Mouse (Mus musculus): ENCODE measurements at regions not wholly inside any gene's neighbourhood (a gene's known extent, or its start where the extent isn't known, plus 50 kb on each side); places are given as distances from the start of the nearest gene placed in this dataset.
A peak's percentile ranks its signal among the peaks of the same experiment; 100 is the strongest.

GRCm38 (mm10) chr1:185615819-185616429 is 161.3 kb downstream of the Slc30a10 start:
- intact Hi-C loops (cut with DNase I; ENCODE audit: low total_unique reads): no loop called here

GRCm38 (mm10) chr1:185617691-185618090 is 163.0 kb downstream of the Slc30a10 start:
- intact Hi-C loops (cut with DNase I; ENCODE audit: low total_unique reads): no loop called here

More at GRCm38 (mm10) chr1:185615819-185616429, 161.3 kb downstream of the Slc30a10 start:
- no peak for DNase-seq

GRCm38 (mm10) chr1:185619011-185619410 is 164.4 kb downstream of the Slc30a10 start:
- no peak for DNase-seq
- intact Hi-C loops (cut with DNase I; ENCODE audit: low total_unique reads): no loop called here

More at GRCm38 (mm10) chr1:185617691-185618090, 163.0 kb downstream of the Slc30a10 start:
- no peak for DNase-seq

GRCm38 (mm10) chr1:185628401-185628800 is 173.8 kb downstream of the Slc30a10 start:
- intact Hi-C loops (cut with DNase I; ENCODE audit: low total_unique reads): no loop called here
- no peak for DNase-seq

- intact Hi-C loops (cut with DNase I; ENCODE audit: low total_unique reads): no loop called here
- DNase-seq: peak; percentile 30
Measured at GRCm38 (mm10) chr1:185629976-185630375, 175.3 kb downstream of the Slc30a10 start.

- intact Hi-C loops (cut with DNase I; ENCODE audit: low total_unique reads): no loop called here
- DNase-seq: no peak
Measured at GRCm38 (mm10) chr1:185638631-185639030, 184.0 kb downstream of the Slc30a10 start.

GRCm38 (mm10) chr1:185639486-185639885 is 184.8 kb downstream of the Slc30a10 start:
- intact Hi-C loops (cut with DNase I; ENCODE audit: low total_unique reads): no loop called here
- DNase-seq: no peak

- DNase-seq: peak; percentile 30
- intact Hi-C loops (cut with DNase I; ENCODE audit: low total_unique reads): no loop called here
Measured at GRCm38 (mm10) chr1:185644026-185644425, 189.4 kb downstream of the Slc30a10 start.

- DNase-seq: no peak
- intact Hi-C loops (cut with DNase I; ENCODE audit: low total_unique reads): no loop called here
Measured at GRCm38 (mm10) chr1:185648128-185648527, 193.5 kb downstream of the Slc30a10 start.

GRCm38 (mm10) chr1:185648926-185649325 is 194.3 kb downstream of the Slc30a10 start:
- intact Hi-C loops (cut with DNase I; ENCODE audit: low total_unique reads): no loop called here
- DNase-seq: no peak

GRCm38 (mm10) chr1:185650926-185651325 is 196.3 kb downstream of the Slc30a10 start:
- DNase-seq: no peak

GRCm38 (mm10) chr1:185655021-185655420 is 200.4 kb downstream of the Slc30a10 start:
- DNase-seq: no peak
- intact Hi-C loops (cut with DNase I; ENCODE audit: low total_unique reads): no loop called here

More at GRCm38 (mm10) chr1:185650926-185651325, 196.3 kb downstream of the Slc30a10 start:
- intact Hi-C loops (cut with DNase I; ENCODE audit: low total_unique reads): no loop called here

GRCm38 (mm10) chr1:185655461-185655860 is 200.8 kb downstream of the Slc30a10 start:
- no peak for DNase-seq
- intact Hi-C loops (cut with DNase I; ENCODE audit: low total_unique reads): no loop called here

- DNase-seq: no peak
- intact Hi-C loops (cut with DNase I; ENCODE audit: low total_unique reads): no loop called here
Measured at GRCm38 (mm10) chr1:185657286-185657685, 202.6 kb downstream of the Slc30a10 start.

- intact Hi-C loops (cut with DNase I; ENCODE audit: low total_unique reads): no loop called here
- no peak for DNase-seq
Measured at GRCm38 (mm10) chr1:185659476-185659875, 204.8 kb downstream of the Slc30a10 start.

GRCm38 (mm10) chr1:185662336-185662735 is 207.7 kb downstream of the Slc30a10 start:
- intact Hi-C loops (cut with DNase I; ENCODE audit: low total_unique reads): no loop called here

GRCm38 (mm10) chr1:185670029-185670741 is 215.5 kb downstream of the Slc30a10 start:
- no peak for DNase-seq
- intact Hi-C loops (cut with DNase I; ENCODE audit: low total_unique reads): loop anchor here (10.0 kb wide), 1 partner anchor 125 kb away; no protein-coding TSS in a partner anchor

More at GRCm38 (mm10) chr1:185662336-185662735, 207.7 kb downstream of the Slc30a10 start:
- DNase-seq: no peak

GRCm38 (mm10) chr1:185672940-185673339 is 218.3 kb downstream of the Slc30a10 start:
- intact Hi-C loops (cut with DNase I; ENCODE audit: low total_unique reads): loop anchor here (10.0 kb wide), 1 partner anchor 128 kb away; no protein-coding TSS in a partner anchor

GRCm38 (mm10) chr1:185675674-185676420 is 221.2 kb downstream of the Slc30a10 start:
- intact Hi-C loops (cut with DNase I; ENCODE audit: low total_unique reads): loop anchor here (10.0 kb wide), 1 partner anchor 131 kb away; no protein-coding TSS in a partner anchor
- no peak for DNase-seq

More at GRCm38 (mm10) chr1:185672940-185673339, 218.3 kb downstream of the Slc30a10 start:
- DNase-seq: no peak
